Mouse (Mus musculus): ENCODE measurements around the gene Pcsk4. TPM values are rescaled to one million over a fixed set of nuclear protein-coding genes. Genes with fewer than 3 reads are reported as not detected.

The Pcsk4 gene
- total and polyA plus RNA-seq, 3 experiments: 1.4 to 4.9 (median 1.8) TPM

- peak overlapping the region; percentile 83 for H3K27ac ChIP-seq
- TF ChIP-seq EP300 (IDR thresholded peaks at IDR 0.05; ENCODE audit: insufficient read depth, low read depth, low read length) (no peak), CTCF (IDR thresholded peaks at IDR 0.05) (no peak), POLR2A (IDR thresholded peaks at IDR 0.05; ENCODE audit: insufficient read depth, low read depth, low read length) (no peak)
- peak overlapping the region; percentile 81 for H3K9ac ChIP-seq (ENCODE audit: low read depth, low read length)
- DNase-seq: no peak
- no peaks in the 10 kb centered on the region for H3K36me3 ChIP-seq (ENCODE audit: control insufficient read depth, insufficient read depth, low read length)
- H3K27me3 ChIP-seq (ENCODE audit: control insufficient read depth, insufficient read depth, low read length): no peaks in the 10 kb centered on the region
- H3K4me1 ChIP-seq (ENCODE audit: control insufficient read depth, insufficient read depth, low read length): peaks cover 7% of the 10 kb centered on the region
- peak overlapping the region; percentile 97 for H3K4me3 ChIP-seq
- H3K79me2 ChIP-seq (replicated peaks; ENCODE audit: control insufficient read depth, insufficient read depth, low read length): no peaks in the 10 kb centered on the region
- intact Hi-C loops (cut with DNase I): loop anchor here (2.0 to 10.0 kb wide), 2 partner anchors 29 to 261 kb away; no protein-coding TSS in a partner anchor
- 26% methylated on average over 14 of the region's 14 CpGs for WGBS
These were observed 36.0 kb downstream of the Pcsk4 start for GRCm38 (mm10) chr10:80293325-80293724.

- Histone ChIP-seq H3K79me2 (replicated peaks; ENCODE audit: control insufficient read depth, insufficient read depth, low read length) (no peaks in the 10 kb centered on the region), H3K4me1 (ENCODE audit: control insufficient read depth, insufficient read depth, low read length) (peaks cover 7% of the 10 kb centered on the region), H3K27me3 (ENCODE audit: control insufficient read depth, insufficient read depth, low read length) (no peaks in the 10 kb centered on the region), H3K9ac (ENCODE audit: low read depth, low read length) (peak within 1 kb of the TSS; percentile 81), H3K36me3 (ENCODE audit: control insufficient read depth, insufficient read depth, low read length) (no peaks in the 10 kb centered on the region), H3K4me3 (peak within 1 kb of the TSS; percentile 97), H3K27ac (peak within 1 kb of the TSS; percentile 83)
- TF ChIP-seq EP300 (IDR thresholded peaks at IDR 0.05; ENCODE audit: insufficient read depth, low read depth, low read length) (peak; percentile 86), POLR2A (IDR thresholded peaks at IDR 0.05; ENCODE audit: insufficient read depth, low read depth, low read length) (peak; percentile 98), CTCF (IDR thresholded peaks at IDR 0.05) (peak; percentile 97)
- WGBS: under 1% methylated on average over 72 of the region's 72 CpGs
- intact Hi-C loops (cut with DNase I): loop anchor here (2.0 to 10.0 kb wide), 2 partner anchors 28 to 262 kb away; no protein-coding TSS in a partner anchor
- peak; percentile 94 for DNase-seq
These were observed 36.8 kb downstream of the Pcsk4 start, which contains the start of gene Rps15 for GRCm38 (mm10) chr10:80292251-80293146. Gene Rps15, plus strand, starts transcription at chr10:80292453.

DNA sequence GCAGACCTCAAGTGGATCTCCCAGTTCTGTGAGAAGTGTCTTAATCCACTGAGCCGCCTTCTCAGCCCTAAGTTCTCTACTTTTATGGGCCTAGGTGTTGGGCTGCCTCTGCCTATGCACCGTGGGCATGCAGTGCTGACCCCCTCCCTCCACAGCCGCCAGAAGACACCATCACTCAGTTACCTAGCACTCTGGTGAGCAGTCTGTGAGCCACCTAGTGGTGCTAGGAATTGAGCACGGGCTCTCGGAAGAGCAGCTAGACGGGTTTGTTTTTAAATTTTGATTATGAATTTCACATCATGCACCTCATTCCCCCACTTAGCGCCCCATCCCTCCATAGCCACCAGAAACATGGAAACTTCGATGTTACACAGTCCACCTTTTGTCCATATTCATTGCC lies 40.6 kb downstream of the Pcsk4 start:
- 72% methylated on average over 8 of the region's 8 CpGs for WGBS
- intact Hi-C loops (cut with DNase I): no loop called here
- H3K4me1 ChIP-seq (ENCODE audit: control insufficient read depth, insufficient read depth, low read length): peaks cover 7% of the 10 kb centered on the region

DNA sequence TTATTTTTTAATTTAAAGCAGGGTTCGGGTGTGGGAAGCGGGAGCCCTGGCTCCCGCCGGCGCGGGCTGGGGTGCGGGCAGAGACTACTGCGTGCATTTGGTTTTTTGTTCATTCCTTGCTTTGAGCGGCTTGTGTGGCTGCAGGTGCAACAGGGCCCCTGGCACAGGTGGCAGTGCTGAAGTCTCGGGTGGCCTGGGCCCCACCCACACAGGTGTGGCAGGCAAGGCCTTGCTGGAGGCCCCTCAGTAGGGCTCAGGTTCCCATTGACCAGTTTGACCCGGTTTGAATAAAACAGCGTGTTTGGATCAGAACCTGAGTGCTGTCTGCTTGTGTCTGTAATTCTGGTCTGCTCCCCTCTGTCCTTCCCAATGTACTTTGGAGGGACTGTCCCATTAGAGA lies 41.2 kb downstream of the Pcsk4 start:
- WGBS: 93% methylated on average over 12 of the region's 12 CpGs
- Histone ChIP-seq H3K9ac (ENCODE audit: low read depth, low read length) (no peak overlapping the region), H3K36me3 (ENCODE audit: control insufficient read depth, insufficient read depth, low read length) (no peaks in the 10 kb centered on the region), H3K27me3 (ENCODE audit: control insufficient read depth, insufficient read depth, low read length) (no peaks in the 10 kb centered on the region), H3K4me1 (ENCODE audit: control insufficient read depth, insufficient read depth, low read length) (peaks cover 6% of the 10 kb centered on the region), H3K27ac (no peak overlapping the region), H3K4me3 (no peak overlapping the region), H3K79me2 (replicated peaks; ENCODE audit: control insufficient read depth, insufficient read depth, low read length) (no peaks in the 10 kb centered on the region)
- no peak for DNase-seq
- TF ChIP-seq EP300 (IDR thresholded peaks at IDR 0.05; ENCODE audit: insufficient read depth, low read depth, low read length) (no peak), POLR2A (IDR thresholded peaks at IDR 0.05; ENCODE audit: insufficient read depth, low read depth, low read length) (no peak), CTCF (IDR thresholded peaks at IDR 0.05) (no peak)
- intact Hi-C loops (cut with DNase I): no loop called here

More for the DNA sequence above, 40.6 kb downstream of the Pcsk4 start:
- Histone ChIP-seq H3K4me3 (no peak overlapping the region), H3K79me2 (replicated peaks; ENCODE audit: control insufficient read depth, insufficient read depth, low read length) (no peaks in the 10 kb centered on the region), H3K27me3 (ENCODE audit: control insufficient read depth, insufficient read depth, low read length) (no peaks in the 10 kb centered on the region), H3K36me3 (ENCODE audit: control insufficient read depth, insufficient read depth, low read length) (no peaks in the 10 kb centered on the region), H3K27ac (no peak overlapping the region), H3K9ac (ENCODE audit: low read depth, low read length) (no peak overlapping the region)
- DNase-seq: no peak
- TF ChIP-seq CTCF (IDR thresholded peaks at IDR 0.05) (peak; percentile 35), EP300 (IDR thresholded peaks at IDR 0.05; ENCODE audit: insufficient read depth, low read depth, low read length) (no peak)

DNA sequence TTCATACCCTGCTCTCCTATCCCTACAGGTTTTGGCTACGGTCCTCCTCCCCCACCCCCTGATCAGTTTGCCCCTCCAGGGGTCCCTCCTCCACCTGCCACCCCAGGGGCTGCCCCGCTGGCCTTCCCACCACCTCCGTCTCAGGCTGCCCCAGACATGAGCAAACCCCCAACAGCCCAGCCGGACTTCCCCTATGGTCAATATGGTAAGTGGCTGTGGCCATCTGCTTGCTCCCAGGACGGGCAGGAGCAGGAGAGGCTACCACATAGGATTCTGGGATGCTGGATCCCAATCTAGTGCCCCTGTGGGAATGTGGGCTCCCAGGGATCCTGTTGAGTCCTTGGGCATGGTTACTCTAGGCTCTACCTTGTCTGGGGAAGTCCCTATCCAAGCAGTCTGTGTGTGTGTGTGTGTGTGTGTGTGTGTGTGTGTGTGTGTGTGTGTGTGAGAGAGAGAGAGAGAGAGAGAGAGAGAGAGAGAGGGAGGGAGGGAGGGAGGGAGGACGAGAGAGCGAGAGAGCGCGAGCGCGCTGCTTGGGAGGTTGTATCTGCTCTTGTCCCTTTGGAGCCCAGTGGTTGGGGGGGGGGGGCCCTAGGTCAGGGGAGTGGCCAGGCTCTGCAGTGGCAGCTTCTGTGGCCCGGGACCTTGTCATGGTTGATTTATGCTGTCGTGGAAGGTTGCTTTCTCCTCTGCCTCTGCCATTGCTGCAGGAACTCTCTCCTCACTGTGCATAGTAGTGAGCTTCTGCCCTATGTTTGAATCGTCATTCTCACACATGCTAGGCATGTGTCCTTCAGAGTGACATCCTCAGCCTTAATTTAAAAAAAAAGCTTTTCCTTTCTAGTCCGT lies 43.9 kb downstream of the Pcsk4 start:
- Histone ChIP-seq H3K4me3 (no peak overlapping the region), H3K9ac (ENCODE audit: low read depth, low read length) (no peak overlapping the region), H3K79me2 (replicated peaks; ENCODE audit: control insufficient read depth, insufficient read depth, low read length) (no peaks in the 10 kb centered on the region), H3K27me3 (ENCODE audit: control insufficient read depth, insufficient read depth, low read length) (no peaks in the 10 kb centered on the region), H3K36me3 (ENCODE audit: control insufficient read depth, insufficient read depth, low read length) (no peaks in the 10 kb centered on the region), H3K4me1 (ENCODE audit: control insufficient read depth, insufficient read depth, low read length) (peaks cover 4% of the 10 kb centered on the region; the same call in 1 of the 2 replicates), H3K27ac (no peak overlapping the region)
- 66% methylated on average over 10 of the region's 15 CpGs for WGBS
- intact Hi-C loops (cut with DNase I): no loop called here
- TF ChIP-seq POLR2A (IDR thresholded peaks at IDR 0.05; ENCODE audit: insufficient read depth, low read depth, low read length): no peak
- no peak for TF ChIP-seq CTCF (IDR thresholded peaks at IDR 0.05)
- no peak for TF ChIP-seq EP300 (IDR thresholded peaks at IDR 0.05; ENCODE audit: insufficient read depth, low read depth, low read length)
- no peak for DNase-seq
